Mouse (Mus musculus) liver, adult 2 months (tissue): ENCODE measurements around the gene Tlcd2.

Experiments used
- CTCF ChIP-seq: fragments of 200-500 bp; IDR thresholded peaks from 2 replicates; pipeline ENCODE4 v1.5.1; 2011; ENCODE audit warnings: low read depth, low read length, control low read depth
- POLR2A ChIP-seq: fragments of 200-500 bp; IDR thresholded peaks from 2 replicates; pipeline ENCODE4 v1.6.1; 2011; ENCODE audit warnings: low read length, control low read depth; ENCODE audit not compliant: insufficient read depth; ENCODE audit errors: extremely low read depth

DNA sequence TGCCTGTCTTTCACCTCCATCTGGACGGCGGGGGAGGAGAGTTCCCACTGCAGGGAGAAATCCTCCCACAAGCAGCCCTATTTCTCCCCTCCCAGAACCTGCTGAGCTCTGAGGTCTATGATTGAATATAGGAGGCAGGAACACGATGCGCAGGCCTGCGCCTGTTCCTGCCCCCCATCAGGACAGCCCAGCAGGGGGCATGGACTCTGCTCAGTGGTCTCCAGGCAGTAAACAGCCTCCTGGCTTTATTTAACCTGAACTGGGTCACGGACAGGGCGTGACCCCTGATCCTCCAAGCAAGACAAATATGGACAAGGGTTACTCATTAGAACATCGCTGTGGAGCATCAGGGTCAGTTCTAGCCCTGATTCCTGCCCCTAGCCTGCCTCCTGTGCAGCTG lies 17.8 kb upstream of the Tlcd2 start:
- TF ChIP-seq CTCF (peak; percentile 27), POLR2A (0 out of 2 replicates have a peak, but pooled peaks have one; percentile 28)
